Mouse (Mus musculus): Measurements from ENCODE around the gene Efcab12.
A peak's percentile ranks its signal among the peaks of the same experiment; 100 is the strongest.
"Not testable (repeated sequence)": the region's sequence is repeated elsewhere in the genome, so short reads cannot be mapped to it uniquely, and the experiment has no call there.

The Efcab12 gene

DNA sequence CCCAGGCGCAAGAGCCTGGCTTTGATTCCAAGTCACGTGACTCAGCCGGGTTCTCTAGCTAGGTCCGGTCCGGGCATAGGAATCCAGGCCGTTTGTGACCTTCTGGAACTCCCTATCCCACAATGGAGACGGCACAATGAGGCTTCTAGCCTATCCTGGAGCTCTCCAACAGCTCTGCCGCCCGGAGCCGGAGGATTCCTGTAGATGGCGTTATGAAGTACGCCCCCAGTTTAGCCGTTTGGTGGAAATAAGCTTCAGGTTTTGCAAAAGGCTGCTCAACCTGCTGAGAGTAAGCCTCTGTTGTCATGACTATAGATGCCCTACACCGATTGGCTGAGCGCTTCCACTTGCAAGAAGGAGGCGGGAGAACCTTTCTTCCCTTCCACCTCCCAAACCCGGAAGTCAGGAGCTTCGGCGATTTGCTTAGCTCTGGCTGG lies at the start of gene Efcab12:
Efcab12 (minus strand) TSS at position 252 of the 437 bp plus-strand sequence.
- TF ChIP-seq CTCF (conservative IDR thresholded peaks at IDR 0.05; ENCODE audit: low read length) (no peak; the same call in 1 of the 2 replicates), NANOG (IDR thresholded peaks at IDR 0.05; ENCODE audit: borderline replicate concordance, low read length) (no peak), POU5F1 (IDR thresholded peaks at IDR 0.05; ENCODE audit: borderline replicate concordance, low read length) (0 out of 2 replicates have a peak, but pooled peaks have one; percentile 4)
- peaks cover 31% of the 10 kb centered on the region for H3K4me1 ChIP-seq (replicated peaks; ENCODE audit: low read depth, low read length)
- H3K27me3 ChIP-seq (ENCODE audit: insufficient read depth, low read length), result no peaks in the 10 kb centered on the region
- H3K9me3 ChIP-seq (ENCODE audit: low read length), result no peaks in the 10 kb centered on the region
- peak within 1 kb of the TSS; percentile 73 for H3K4me3 ChIP-seq (replicated peaks; ENCODE audit: low read length)
- peaks cover 26% of the 10 kb centered on the region for H3K36me3 ChIP-seq (ENCODE audit: insufficient read depth, low read length)

DNA sequence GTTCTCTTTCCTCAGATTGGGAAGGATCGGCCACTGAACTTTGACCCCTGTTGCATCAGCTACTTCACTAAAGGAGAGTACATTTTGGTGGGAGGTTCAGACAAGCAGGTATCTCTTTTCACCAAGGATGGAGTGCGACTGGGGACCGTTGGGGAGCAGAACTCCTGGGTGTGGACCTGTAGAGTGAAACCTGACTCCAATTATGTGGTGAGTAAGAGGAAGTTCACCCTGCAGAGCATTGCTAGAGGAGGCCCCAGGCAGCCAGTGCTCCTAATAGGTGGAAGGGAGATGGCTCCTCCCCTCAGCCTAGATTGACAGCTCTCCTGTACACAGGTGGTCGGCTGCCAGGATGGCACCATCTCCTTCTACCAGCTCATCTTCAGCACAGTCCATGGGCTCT lies 48.7 kb upstream of the Efcab12 start:
- no peaks in the 10 kb centered on the region for H3K27me3 ChIP-seq (ENCODE audit: insufficient read depth, low read length)
- H3K36me3 ChIP-seq (ENCODE audit: insufficient read depth, low read length), result peaks cover 47% of the 10 kb centered on the region
- peak overlapping the region; percentile 60 for H3K4me3 ChIP-seq (replicated peaks; ENCODE audit: low read length)
- TF ChIP-seq CTCF (conservative IDR thresholded peaks at IDR 0.05; ENCODE audit: low read length) (no peak), NANOG (IDR thresholded peaks at IDR 0.05; ENCODE audit: borderline replicate concordance, low read length) (no peak), POU5F1 (IDR thresholded peaks at IDR 0.05; ENCODE audit: borderline replicate concordance, low read length) (no peak)
- peaks cover 21% of the 10 kb centered on the region for H3K4me1 ChIP-seq (replicated peaks; ENCODE audit: low read depth, low read length)
- no peaks in the 10 kb centered on the region for H3K9me3 ChIP-seq (ENCODE audit: low read length)

DNA sequence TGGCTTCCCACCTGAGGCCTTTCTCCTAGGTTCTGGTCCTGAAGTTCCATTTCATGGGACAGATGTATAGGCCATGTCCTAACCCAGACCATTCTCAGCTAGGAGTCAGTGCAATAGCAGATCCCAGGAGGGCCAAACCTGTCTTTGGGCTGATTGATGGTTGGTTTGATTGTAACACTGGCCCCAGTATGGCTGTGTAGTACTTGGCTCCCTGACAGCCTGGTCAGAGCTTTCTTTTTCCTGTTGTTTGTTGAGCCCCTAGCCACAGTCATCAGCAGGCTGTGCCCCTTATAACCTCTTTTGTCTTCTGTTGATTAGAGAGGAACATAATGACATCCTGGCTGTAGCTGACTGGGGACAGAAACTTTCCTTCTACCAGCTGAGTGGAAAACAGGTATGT lies 45.8 kb upstream of the Efcab12 start:
- TF ChIP-seq NANOG (IDR thresholded peaks at IDR 0.05; ENCODE audit: borderline replicate concordance, low read length), result no peak
- no peak for TF ChIP-seq POU5F1 (IDR thresholded peaks at IDR 0.05; ENCODE audit: borderline replicate concordance, low read length)
- TF ChIP-seq CTCF (conservative IDR thresholded peaks at IDR 0.05; ENCODE audit: low read length), result no peak
- Histone ChIP-seq H3K36me3 (ENCODE audit: insufficient read depth, low read length) (peaks cover 23% of the 10 kb centered on the region), H3K4me1 (replicated peaks; ENCODE audit: low read depth, low read length) (peaks cover 21% of the 10 kb centered on the region), H3K27me3 (ENCODE audit: insufficient read depth, low read length) (no peaks in the 10 kb centered on the region), H3K4me3 (replicated peaks; ENCODE audit: low read length) (no peak overlapping the region), H3K9me3 (ENCODE audit: low read length) (no peaks in the 10 kb centered on the region)

DNA sequence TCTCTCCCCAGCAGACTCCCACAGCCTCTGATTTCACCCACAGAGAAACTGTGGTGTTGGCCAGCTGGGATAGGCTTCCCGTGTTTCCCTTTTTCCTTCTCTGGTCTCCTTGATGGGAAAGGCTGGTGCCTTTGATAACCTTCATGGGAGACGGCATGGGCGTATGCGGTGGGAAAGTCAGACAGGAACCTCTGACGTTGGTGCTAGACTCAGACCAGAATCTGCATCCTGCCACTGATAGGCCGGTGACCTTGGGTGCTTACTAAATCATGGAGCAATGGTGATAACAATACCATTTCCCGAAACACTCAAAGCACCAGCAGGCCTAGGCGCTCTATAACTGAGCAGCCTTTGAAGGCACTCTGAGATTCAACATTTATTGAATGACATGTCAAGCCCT lies 42.5 kb upstream of the Efcab12 start:
- H3K36me3 ChIP-seq (ENCODE audit: insufficient read depth, low read length), result peaks cover 15% of the 10 kb centered on the region
- TF ChIP-seq POU5F1 (IDR thresholded peaks at IDR 0.05; ENCODE audit: borderline replicate concordance, low read length) (no peak), NANOG (IDR thresholded peaks at IDR 0.05; ENCODE audit: borderline replicate concordance, low read length) (no peak), CTCF (conservative IDR thresholded peaks at IDR 0.05; ENCODE audit: low read length) (no peak)
- no peak overlapping the region for H3K4me3 ChIP-seq (replicated peaks; ENCODE audit: low read length)
- no peaks in the 10 kb centered on the region for H3K27me3 ChIP-seq (ENCODE audit: insufficient read depth, low read length)
- H3K4me1 ChIP-seq (replicated peaks; ENCODE audit: low read depth, low read length), result no peaks in the 10 kb centered on the region; the same call in 1 of the 2 replicates
- H3K9me3 ChIP-seq (ENCODE audit: low read length), result no peaks in the 10 kb centered on the region

DNA sequence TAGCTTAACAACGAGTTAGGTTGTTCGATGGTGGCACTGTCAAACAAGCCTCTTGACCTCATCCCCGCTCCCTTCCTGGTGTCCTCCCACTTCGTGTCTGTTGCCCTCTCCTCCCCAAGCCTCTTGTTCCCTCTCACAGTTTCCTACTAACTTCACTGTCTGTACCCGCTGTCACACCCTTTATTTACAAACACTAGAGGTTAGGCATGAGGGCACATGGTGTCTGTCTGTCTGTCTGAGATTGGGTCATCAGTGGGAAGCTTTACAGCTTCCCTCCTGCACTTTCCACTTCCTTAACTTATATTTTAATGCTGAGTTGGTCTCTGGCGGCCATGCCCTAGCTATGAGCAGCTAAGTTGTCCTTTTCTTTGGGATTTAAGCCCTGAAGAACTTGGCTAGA lies 41.5 kb upstream of the Efcab12 start:
- peaks cover 7% of the 10 kb centered on the region for H3K4me1 ChIP-seq (replicated peaks; ENCODE audit: low read depth, low read length)
- TF ChIP-seq POU5F1 (IDR thresholded peaks at IDR 0.05; ENCODE audit: borderline replicate concordance, low read length) (no peak), NANOG (IDR thresholded peaks at IDR 0.05; ENCODE audit: borderline replicate concordance, low read length) (no peak), CTCF (conservative IDR thresholded peaks at IDR 0.05; ENCODE audit: low read length) (no peak)
- H3K36me3 ChIP-seq (ENCODE audit: insufficient read depth, low read length), result peaks cover 20% of the 10 kb centered on the region
- H3K9me3 ChIP-seq (ENCODE audit: low read length), result no peaks in the 10 kb centered on the region
- no peaks in the 10 kb centered on the region for H3K27me3 ChIP-seq (ENCODE audit: insufficient read depth, low read length)
- H3K4me3 ChIP-seq (replicated peaks; ENCODE audit: low read length), result no peak overlapping the region

DNA sequence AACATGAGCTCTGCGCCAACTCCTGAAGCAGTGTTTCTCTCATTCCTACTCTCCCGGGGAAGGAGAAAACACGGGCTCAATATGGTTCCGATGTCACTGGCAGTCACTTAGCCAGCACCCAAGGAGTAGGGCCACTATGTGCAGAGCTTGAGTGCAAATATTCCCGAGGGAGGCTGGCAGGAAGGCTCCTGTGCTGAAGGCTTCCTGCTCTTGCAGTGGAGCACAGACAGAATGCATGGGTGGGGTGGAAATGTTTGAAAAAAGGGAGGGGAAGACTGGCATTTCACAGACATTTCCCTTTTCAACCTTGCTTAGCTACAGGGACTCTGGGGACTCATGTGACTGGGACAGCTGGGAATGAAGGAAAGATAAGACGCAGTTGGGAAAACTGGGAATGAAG lies 40.5 kb upstream of the Efcab12 start:
- Histone ChIP-seq H3K27me3 (ENCODE audit: insufficient read depth, low read length) (no peaks in the 10 kb centered on the region), H3K36me3 (ENCODE audit: insufficient read depth, low read length) (peaks cover 14% of the 10 kb centered on the region), H3K4me1 (replicated peaks; ENCODE audit: low read depth, low read length) (peaks cover 7% of the 10 kb centered on the region), H3K9me3 (ENCODE audit: low read length) (no peaks in the 10 kb centered on the region), H3K4me3 (replicated peaks; ENCODE audit: low read length) (no peak overlapping the region)
- TF ChIP-seq POU5F1 (IDR thresholded peaks at IDR 0.05; ENCODE audit: borderline replicate concordance, low read length), result no peak
- no peak for TF ChIP-seq CTCF (conservative IDR thresholded peaks at IDR 0.05; ENCODE audit: low read length)
- TF ChIP-seq NANOG (IDR thresholded peaks at IDR 0.05; ENCODE audit: borderline replicate concordance, low read length), result no peak

DNA sequence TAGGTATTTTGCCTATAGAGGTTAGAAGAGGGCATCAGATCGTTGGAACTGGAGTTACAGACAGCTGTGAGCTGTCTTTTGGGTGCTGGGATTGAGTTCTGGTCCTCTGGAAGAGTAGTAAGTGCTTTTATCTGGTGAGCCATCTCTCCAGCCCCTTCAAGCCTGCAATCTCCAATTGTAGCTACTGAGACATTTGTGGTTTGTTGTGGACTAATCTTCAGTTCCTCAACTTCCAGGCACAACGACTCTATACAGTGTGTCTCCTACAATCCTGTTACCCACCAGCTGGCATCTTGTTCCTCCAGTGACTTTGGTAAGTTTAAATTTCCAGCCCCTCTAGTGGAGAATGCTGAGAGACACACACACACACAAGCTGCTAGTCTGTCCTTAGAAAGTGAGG lies 39.0 kb upstream of the Efcab12 start:
- Histone ChIP-seq H3K4me3 (replicated peaks; ENCODE audit: low read length) (no peak overlapping the region), H3K9me3 (ENCODE audit: low read length) (no peaks in the 10 kb centered on the region), H3K27me3 (ENCODE audit: insufficient read depth, low read length) (no peaks in the 10 kb centered on the region), H3K36me3 (ENCODE audit: insufficient read depth, low read length) (peaks cover 8% of the 10 kb centered on the region), H3K4me1 (replicated peaks; ENCODE audit: low read depth, low read length) (peaks cover 7% of the 10 kb centered on the region)
- no peak for TF ChIP-seq CTCF (conservative IDR thresholded peaks at IDR 0.05; ENCODE audit: low read length)
- no peak for TF ChIP-seq POU5F1 (IDR thresholded peaks at IDR 0.05; ENCODE audit: borderline replicate concordance, low read length)
- TF ChIP-seq NANOG (IDR thresholded peaks at IDR 0.05; ENCODE audit: borderline replicate concordance, low read length), result no peak

DNA sequence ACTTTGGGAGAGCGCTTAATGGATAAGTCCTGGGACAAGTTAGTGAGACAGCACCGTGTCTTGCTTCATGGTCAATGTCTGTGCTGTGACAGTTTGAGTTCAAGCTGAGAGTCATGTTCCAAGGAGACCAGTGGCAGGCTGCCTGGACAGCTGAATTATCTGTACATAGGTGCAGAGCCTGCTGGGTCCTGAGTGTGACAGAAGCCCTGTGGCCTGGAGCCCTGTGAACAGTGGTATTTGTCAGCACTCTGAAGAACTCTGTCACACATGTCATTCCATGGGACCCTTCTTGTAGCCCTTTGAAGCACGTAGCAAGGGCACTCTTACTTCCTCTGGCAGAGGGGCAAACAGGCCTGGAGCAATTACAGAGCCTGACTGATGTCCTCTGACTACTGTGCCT lies 33.1 kb upstream of the Efcab12 start:
- H3K36me3 ChIP-seq (ENCODE audit: insufficient read depth, low read length), result not testable (repeated sequence)

DNA sequence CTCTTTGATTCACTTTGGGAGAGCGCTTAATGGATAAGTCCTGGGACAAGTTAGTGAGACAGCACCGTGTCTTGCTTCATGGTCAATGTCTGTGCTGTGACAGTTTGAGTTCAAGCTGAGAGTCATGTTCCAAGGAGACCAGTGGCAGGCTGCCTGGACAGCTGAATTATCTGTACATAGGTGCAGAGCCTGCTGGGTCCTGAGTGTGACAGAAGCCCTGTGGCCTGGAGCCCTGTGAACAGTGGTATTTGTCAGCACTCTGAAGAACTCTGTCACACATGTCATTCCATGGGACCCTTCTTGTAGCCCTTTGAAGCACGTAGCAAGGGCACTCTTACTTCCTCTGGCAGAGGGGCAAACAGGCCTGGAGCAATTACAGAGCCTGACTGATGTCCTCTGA lies 28.9 kb upstream of the Efcab12 start:
- H3K9me3 ChIP-seq (ENCODE audit: low read length); H3K27me3 ChIP-seq (ENCODE audit: insufficient read depth, low read length); H3K4me1 ChIP-seq (replicated peaks; ENCODE audit: low read depth, low read length); H3K4me3 ChIP-seq (replicated peaks; ENCODE audit: low read length); H3K36me3 ChIP-seq (ENCODE audit: insufficient read depth, low read length): not testable (repeated sequence)

More for the DNA sequence above, 33.1 kb upstream of the Efcab12 start:
- H3K27me3 ChIP-seq (ENCODE audit: insufficient read depth, low read length); H3K4me3 ChIP-seq (replicated peaks; ENCODE audit: low read length); H3K4me1 ChIP-seq (replicated peaks; ENCODE audit: low read depth, low read length); H3K9me3 ChIP-seq (ENCODE audit: low read length): not testable (repeated sequence)

Measured in E14TG2a.4 (cell line).